Comparison of ENCODE assay signal across 14 mouse cellular contexts in the genomic region with DNA sequence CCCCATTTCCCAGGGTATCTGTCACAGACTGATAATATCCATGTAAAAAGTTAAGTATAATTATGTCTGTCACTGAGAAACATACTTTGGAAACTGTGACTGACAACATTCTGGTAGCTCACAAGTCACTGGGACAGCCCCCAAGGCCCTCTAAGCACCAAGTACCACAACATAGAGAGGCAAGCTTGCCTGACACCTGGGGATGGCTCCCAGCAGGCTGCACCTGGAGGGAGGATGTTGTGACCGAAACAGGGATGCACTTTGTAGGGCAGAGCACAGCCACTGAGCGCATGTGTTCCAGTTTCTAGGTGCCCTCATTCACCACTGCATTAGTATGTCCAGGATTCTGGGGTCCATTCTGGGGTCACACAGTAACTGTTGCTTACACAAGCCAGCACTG.
"Had no signal": no experiment of that assay in that cellular context is flagged by ENCODE, and none has a peak within 500 bp of the region (broad histone marks: within the 10 kb centered on the region; RNA-seq: fewer than 3 reads in every experiment).

No protein-coding gene starts in this region.

- H3K9ac ChIP-seq: liver, embryonic 13.5 days; lung, embryonic 14.5 days; midbrain, embryonic 15.5 days; neural tube, embryonic 13.5 days had no signal

- H3K9me3 ChIP-seq: liver, embryonic 13.5 days; midbrain, embryonic 15.5 days; neural tube, embryonic 13.5 days had no signal

- H3K4me2 ChIP-seq: liver, embryonic 13.5 days; lung, embryonic 14.5 days; midbrain, embryonic 11.5 days; midbrain, embryonic 15.5 days; neural tube, embryonic 13.5 days had no signal

- H3K27ac ChIP-seq: kidney, postnatal 0 days; left cerebral cortex, adult 2 months; liver, embryonic 13.5 days; macrophage; midbrain, embryonic 15.5 days; neural tube, embryonic 13.5 days; stomach, postnatal 0 days had no signal

- H3K4me3 ChIP-seq: left cerebral cortex, adult 2 months; liver, embryonic 13.5 days; midbrain, embryonic 15.5 days; neural tube, embryonic 13.5 days had no signal

- DNase-seq: kidney, adult 2 months; kidney, postnatal 25 days; layer of hippocampus, postnatal 36 days; liver, embryonic 13.5 days; lung, embryonic 14.5 days had no signal

- H3K27me3 ChIP-seq: liver, embryonic 13.5 days; midbrain, embryonic 15.5 days; neural tube, embryonic 13.5 days had no signal

- ATAC-seq: intestine, postnatal 0 days; lung, postnatal 0 days; midbrain, embryonic 15.5 days had no signal
